Mouse (Mus musculus) hindbrain, embryonic 14.5 days (tissue): ENCODE measurements at regions not wholly inside any gene's neighbourhood (a gene's known extent, or its start where the extent isn't known, plus 50 kb on each side); places are given as distances from the start of the nearest gene placed in this dataset.
A peak's percentile ranks its signal among the peaks of the same experiment; 100 is the strongest.

Source experiments
- ATAC-seq: fragments of 200-750 bp; cut with Nextera tagmentation; 2 replicates; pipeline ENCODE4 v1.8.0; 2017; ENCODE audit warnings: moderate number of reproducible peaks, mild to moderate bottlenecking, moderate TSS enrichment, moderate library complexity; ENCODE audit not compliant: low FRiP score
- DNase-seq: peaks from one replicate; pipeline ENCODE4 v3.0.0-alpha.2; 2015; ENCODE audit warnings: low spot score
- H3K27ac ChIP-seq: fragments of 300-500 bp; sonication (generic); 2 replicates; pipeline ENCODE4 v1.5.1; 2014; ENCODE audit warnings: mild to moderate bottlenecking, moderate library complexity
- H3K27me3 ChIP-seq: fragments of 300-500 bp; sonication (generic); 2 replicates; pipeline ENCODE4 v1.6.1; 2014; ENCODE audit warnings: mild to moderate bottlenecking, low read length, mixed read lengths; ENCODE audit not compliant: control insufficient read depth, insufficient read depth
- H3K36me3 ChIP-seq: fragments of 300-500 bp; sonication (generic); replicated peaks from 2 replicates; pipeline ENCODE4 v1.6.1; 2014; ENCODE audit not compliant: control insufficient read depth, insufficient read depth
- H3K4me1 ChIP-seq: fragments of 300-500 bp; sonication (generic); replicated peaks from 2 replicates; pipeline ENCODE4 v1.6.1; 2014; ENCODE audit warnings: antibody characterized with exemption, low read length, mixed read lengths; ENCODE audit not compliant: control insufficient read depth, insufficient read depth
- H3K4me2 ChIP-seq: fragments of 300-500 bp; sonication (generic); replicated peaks from 2 replicates; pipeline ENCODE4 v1.6.1; 2014; ENCODE audit warnings: mild to moderate bottlenecking, moderate library complexity
- H3K4me3 ChIP-seq: fragments of 300-500 bp; sonication (generic); replicated peaks from 2 replicates; pipeline ENCODE4 v1.5.1; 2014; ENCODE audit warnings: mild to moderate bottlenecking, low read length
- H3K9ac ChIP-seq: fragments of 300-500 bp; sonication (generic); 2 replicates; pipeline ENCODE4 v1.6.1; 2014
- H3K9me3 ChIP-seq: fragments of 300-500 bp; sonication (generic); 2 replicates; pipeline ENCODE4 v1.6.1; 2016; ENCODE audit warnings: low read length; ENCODE audit not compliant: control insufficient read depth
- WGBS: fragments of 180-500 bp; shearing (Covaris S2); extraction: QIAGEN DNeasy Blood & Tissue Kit; methylation state at CpG from one replicate; pipeline ENCODE4 v1.1.7; 2014; 5-methylcytosine and 5-hydroxymethylcytosine counted together

DNA sequence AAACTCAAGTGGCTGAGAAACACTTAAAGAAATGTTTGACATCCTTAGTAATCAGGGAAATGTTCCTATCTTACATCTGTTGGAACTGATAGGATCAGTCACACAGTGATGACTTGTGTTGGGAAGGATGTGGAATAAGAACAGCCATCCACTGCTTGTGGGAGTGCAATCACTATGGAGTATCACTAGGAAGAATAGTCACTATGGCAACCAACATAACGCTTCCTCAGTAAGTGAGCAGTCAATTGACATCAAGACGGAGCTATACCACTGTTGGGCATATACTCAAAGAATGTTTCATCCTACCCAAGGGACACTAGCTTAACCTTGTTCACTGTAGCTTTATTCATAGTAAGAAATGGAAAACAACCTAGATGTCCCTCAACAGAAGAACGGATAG, 204.8 kb downstream of the Cpe start:
- ATAC-seq (no peak), DNase-seq (no peak)
- H3K27ac ChIP-seq = no peak overlapping the region
- no peaks in the 10 kb centered on the region for H3K9me3 ChIP-seq
- H3K4me1 ChIP-seq = no peaks in the 10 kb centered on the region
- H3K4me3 ChIP-seq = no peak overlapping the region
- no peak overlapping the region for H3K9ac ChIP-seq
- 70% methylated on average over 3 of the region's 3 CpGs for WGBS
- no peaks in the 10 kb centered on the region for H3K36me3 ChIP-seq
- no peak overlapping the region for H3K4me2 ChIP-seq
- H3K27me3 ChIP-seq = no peaks in the 10 kb centered on the region

GRCm38 (mm10) chr8:64473276-64473675, 219.6 kb downstream of the Cpe start:
- Histone ChIP-seq H3K4me2 (no peak overlapping the region), H3K4me3 (no peak overlapping the region), H3K9me3 (no peaks in the 10 kb centered on the region), H3K27me3 (no peaks in the 10 kb centered on the region), H3K27ac (no peak overlapping the region), H3K4me1 (no peaks in the 10 kb centered on the region), H3K9ac (no peak overlapping the region), H3K36me3 (no peaks in the 10 kb centered on the region)
- no peak for DNase-seq
- no peak for ATAC-seq

- H3K9me3 ChIP-seq = no peaks in the 10 kb centered on the region
- H3K36me3 ChIP-seq = no peaks in the 10 kb centered on the region
- H3K27ac ChIP-seq = no peak overlapping the region
- peak; percentile 69; the same call in 1 of the 2 replicates for ATAC-seq
- no peaks in the 10 kb centered on the region for H3K27me3 ChIP-seq
- no peak overlapping the region for H3K9ac ChIP-seq
- no peak for DNase-seq
- no peak overlapping the region for H3K4me2 ChIP-seq
- no peak overlapping the region for H3K4me3 ChIP-seq
- 84% methylated on average over 1 of the region's 1 CpGs for WGBS
- H3K4me1 ChIP-seq = no peaks in the 10 kb centered on the region
These were observed 220.0 kb downstream of the Cpe start for GRCm38 (mm10) chr8:64472801-64473270.

GRCm38 (mm10) chr8:64461136-64461535, 231.7 kb downstream of the Cpe start:
- H3K4me1 ChIP-seq = no peaks in the 10 kb centered on the region
- no peak overlapping the region for H3K4me2 ChIP-seq
- no peaks in the 10 kb centered on the region for H3K36me3 ChIP-seq
- H3K9ac ChIP-seq = no peak overlapping the region
- DNase-seq (no peak), ATAC-seq (no peak)
- H3K27me3 ChIP-seq = no peaks in the 10 kb centered on the region
- H3K9me3 ChIP-seq = no peaks in the 10 kb centered on the region
- no peak overlapping the region for H3K4me3 ChIP-seq
- 77% methylated on average over 4 of the region's 4 CpGs for WGBS
- H3K27ac ChIP-seq = 0 out of 2 replicates have a peak overlapping the region, but pooled peaks have one; percentile 14

DNA sequence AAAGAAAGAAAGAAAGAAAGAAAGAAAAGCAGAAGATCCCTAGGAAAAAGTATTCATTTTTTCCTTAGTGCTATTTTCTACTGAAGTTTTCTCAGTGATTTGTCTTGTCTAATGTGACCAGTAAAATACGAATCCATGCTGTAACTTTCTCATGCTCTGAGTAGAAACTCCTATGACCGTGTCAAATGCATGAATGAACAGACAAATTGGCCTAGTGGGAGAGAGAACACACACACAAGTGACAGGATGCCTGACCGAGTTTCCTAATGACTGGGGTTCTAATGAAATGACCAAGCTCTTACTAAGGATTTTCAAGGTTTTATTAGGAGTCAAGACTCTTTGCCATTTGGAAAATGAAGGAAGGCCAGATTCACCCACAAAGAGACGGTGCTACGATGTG, 235.9 kb downstream of the Cpe start:
- no peak overlapping the region for H3K4me2 ChIP-seq
- H3K27ac ChIP-seq = no peak overlapping the region
- H3K9me3 ChIP-seq = no peaks in the 10 kb centered on the region
- no peak overlapping the region for H3K4me3 ChIP-seq
- H3K4me1 ChIP-seq = no peaks in the 10 kb centered on the region
- DNase-seq = no peak
- 61% methylated on average over 5 of the region's 5 CpGs for whole genome bisulfite sequencing
- ATAC-seq = no peak
- no peaks in the 10 kb centered on the region for H3K36me3 ChIP-seq
- H3K9ac ChIP-seq = no peak overlapping the region
- no peaks in the 10 kb centered on the region for H3K27me3 ChIP-seq

- no peak overlapping the region for H3K27ac ChIP-seq
- no peaks in the 10 kb centered on the region for H3K4me1 ChIP-seq
- H3K9me3 ChIP-seq = no peaks in the 10 kb centered on the region
- WGBS = 74% methylated on average over 4 of the region's 4 CpGs
- no peaks in the 10 kb centered on the region for H3K36me3 ChIP-seq
- H3K9ac ChIP-seq = no peak overlapping the region
- H3K4me2 ChIP-seq = no peak overlapping the region
- ATAC-seq (no peak), DNase-seq (no peak)
- H3K27me3 ChIP-seq = no peaks in the 10 kb centered on the region
- H3K4me3 ChIP-seq = no peak overlapping the region
These were observed 238.1 kb downstream of the Cpe start for GRCm38 (mm10) chr8:64454736-64455135.

DNA sequence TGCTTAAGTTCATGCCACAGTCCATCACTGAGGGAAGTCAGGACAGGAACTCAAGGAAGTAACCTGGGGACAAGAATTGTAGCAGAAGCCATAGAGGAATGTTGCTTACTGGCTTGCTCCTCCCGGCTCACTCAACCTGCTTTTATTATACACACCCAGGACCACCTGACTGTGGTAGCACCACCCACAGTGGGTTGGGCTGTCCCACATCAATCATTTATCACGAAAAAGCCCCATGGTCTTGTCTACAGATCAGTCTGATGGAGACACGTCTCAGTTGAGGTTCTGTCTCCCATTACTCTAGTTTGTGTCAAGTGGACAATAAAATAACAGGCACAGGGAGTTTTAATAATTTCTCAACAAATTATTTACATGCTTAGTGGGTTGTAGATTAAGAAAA, 239.3 kb upstream of the Tll1 start:
- WGBS = 92% methylated on average over 3 of the region's 3 CpGs
- no peak for DNase-seq
- Histone ChIP-seq H3K4me2 (no peak overlapping the region), H3K9ac (no peak overlapping the region), H3K4me3 (no peak overlapping the region), H3K27ac (no peak overlapping the region), H3K27me3 (no peaks in the 10 kb centered on the region), H3K36me3 (no peaks in the 10 kb centered on the region), H3K9me3 (no peaks in the 10 kb centered on the region), H3K4me1 (no peaks in the 10 kb centered on the region)
- no peak for ATAC-seq

DNA sequence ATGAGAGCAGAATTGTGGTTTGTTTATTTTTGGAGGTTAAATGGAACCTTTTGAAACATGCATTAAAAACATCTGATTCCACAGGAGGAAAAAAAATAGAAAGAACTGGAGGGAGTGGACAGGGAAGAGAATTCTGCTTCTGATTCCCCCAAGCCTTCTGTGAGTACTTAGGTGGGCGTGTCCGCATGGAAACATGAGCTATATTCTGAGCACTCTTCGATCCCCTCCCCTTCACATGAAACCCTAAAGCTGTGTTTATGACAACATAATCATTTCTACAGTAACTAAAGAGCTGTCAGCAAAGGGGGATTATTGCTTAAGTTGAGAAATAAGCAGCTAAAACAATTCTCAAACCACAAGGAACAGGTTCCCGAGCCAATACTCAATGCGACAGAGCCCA, 238.4 kb upstream of the Tll1 start:
- H3K9ac ChIP-seq = no peak overlapping the region

DNA sequence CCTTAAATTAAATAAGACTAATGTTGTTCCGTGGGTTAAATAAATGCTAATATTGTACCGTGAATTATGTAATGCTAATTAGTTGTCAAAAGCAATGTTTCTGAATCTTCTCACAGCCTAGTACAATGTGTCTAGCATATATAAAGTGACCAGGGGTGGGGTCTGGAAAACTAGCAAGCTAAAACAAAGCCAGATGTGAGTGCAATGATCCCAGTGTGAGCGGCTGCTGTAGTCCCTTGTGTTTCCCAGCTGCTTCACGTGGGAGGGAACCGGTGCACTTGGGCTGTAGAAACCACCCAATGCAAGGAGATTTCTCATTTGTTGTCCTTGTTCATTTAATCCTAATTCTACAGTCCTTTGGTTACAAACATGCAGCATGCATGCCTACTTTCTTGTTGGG, 232.4 kb upstream of the Tll1 start:
- no peak overlapping the region for H3K4me2 ChIP-seq
- ATAC-seq = no peak
- no peak overlapping the region for H3K27ac ChIP-seq
- no peak overlapping the region for H3K4me3 ChIP-seq
- WGBS = 73% methylated on average over 5 of the region's 5 CpGs
- DNase-seq = no peak
- no peak overlapping the region for H3K9ac ChIP-seq
- H3K4me1 ChIP-seq = no peaks in the 10 kb centered on the region
- H3K27me3 ChIP-seq = no peaks in the 10 kb centered on the region
- no peaks in the 10 kb centered on the region for H3K36me3 ChIP-seq
- no peaks in the 10 kb centered on the region for H3K9me3 ChIP-seq

More for the DNA sequence above, 238.4 kb upstream of the Tll1 start:
- Histone ChIP-seq H3K4me1 (no peaks in the 10 kb centered on the region), H3K27me3 (no peaks in the 10 kb centered on the region), H3K4me2 (no peak overlapping the region), H3K4me3 (no peak overlapping the region), H3K27ac (no peak overlapping the region), H3K9me3 (no peaks in the 10 kb centered on the region), H3K36me3 (no peaks in the 10 kb centered on the region)
- WGBS = 95% methylated on average over 5 of the region's 5 CpGs
- ATAC-seq = no peak
- no peak for DNase-seq

GRCm38 (mm10) chr8:64434648-64435047, 228.6 kb upstream of the Tll1 start:
- Histone ChIP-seq H3K4me3 (no peak overlapping the region), H3K9me3 (no peaks in the 10 kb centered on the region), H3K36me3 (no peaks in the 10 kb centered on the region), H3K27me3 (no peaks in the 10 kb centered on the region), H3K4me2 (no peak overlapping the region), H3K27ac (no peak overlapping the region), H3K9ac (no peak overlapping the region), H3K4me1 (no peaks in the 10 kb centered on the region)
- DNase-seq = no peak
- peak; percentile 65; the same call in 1 of the 2 replicates for ATAC-seq
- 63% methylated on average over 7 of the region's 7 CpGs for WGBS
